Mouse (Mus musculus): Measurements from ENCODE around the gene Clec11a.

Gene Clec11a

DNA sequence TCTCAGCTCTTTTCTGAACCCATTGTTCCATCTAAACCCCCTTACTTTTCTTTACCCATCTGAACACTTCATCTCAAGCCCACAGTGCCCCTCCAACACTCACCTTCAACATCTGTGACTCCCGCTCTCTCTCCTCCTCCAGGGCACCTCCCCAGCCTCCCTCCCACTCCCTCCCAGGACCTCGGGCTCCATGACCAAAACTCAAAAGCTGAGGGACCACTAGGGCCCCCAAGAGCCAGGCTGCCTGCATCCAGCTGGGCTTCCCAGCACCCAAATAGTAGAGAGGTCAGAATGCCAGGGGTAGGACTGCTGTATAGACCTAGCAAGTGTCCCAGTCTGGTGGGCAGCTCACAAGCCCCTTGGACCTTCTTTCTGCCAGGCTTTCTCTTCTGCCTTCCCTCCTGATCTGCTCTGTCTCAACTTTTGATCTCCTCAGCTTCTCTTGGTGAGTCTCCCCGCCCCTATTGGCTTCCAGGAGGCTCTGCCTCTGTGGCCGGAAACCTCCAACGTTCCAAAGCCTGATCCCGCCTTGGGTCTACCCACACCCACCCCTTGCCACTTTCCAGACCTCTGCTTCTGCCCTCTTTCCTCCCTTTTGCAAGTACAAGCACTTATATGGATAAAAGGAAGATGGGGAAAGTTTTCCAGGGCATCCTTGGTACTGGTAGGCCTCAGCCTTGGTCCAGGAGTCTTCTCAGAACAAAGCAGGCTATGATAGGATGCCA lies at the start of gene Clec11a:
Gene Clec11a, minus strand, starts transcription at position 387 of the 725 bp plus-strand sequence.
- DNase-seq (ENCODE audit: low spot score): no peak

- DNase-seq (ENCODE audit: low spot score): no peak
These were observed 48.7 kb upstream of the Clec11a start for GRCm38 (mm10) chr7:44355411-44355810.

GRCm38 (mm10) chr7:44353601-44354340 lies 47.1 kb upstream of the Clec11a start:
- DNase-seq (ENCODE audit: low spot score): no peak

DNA sequence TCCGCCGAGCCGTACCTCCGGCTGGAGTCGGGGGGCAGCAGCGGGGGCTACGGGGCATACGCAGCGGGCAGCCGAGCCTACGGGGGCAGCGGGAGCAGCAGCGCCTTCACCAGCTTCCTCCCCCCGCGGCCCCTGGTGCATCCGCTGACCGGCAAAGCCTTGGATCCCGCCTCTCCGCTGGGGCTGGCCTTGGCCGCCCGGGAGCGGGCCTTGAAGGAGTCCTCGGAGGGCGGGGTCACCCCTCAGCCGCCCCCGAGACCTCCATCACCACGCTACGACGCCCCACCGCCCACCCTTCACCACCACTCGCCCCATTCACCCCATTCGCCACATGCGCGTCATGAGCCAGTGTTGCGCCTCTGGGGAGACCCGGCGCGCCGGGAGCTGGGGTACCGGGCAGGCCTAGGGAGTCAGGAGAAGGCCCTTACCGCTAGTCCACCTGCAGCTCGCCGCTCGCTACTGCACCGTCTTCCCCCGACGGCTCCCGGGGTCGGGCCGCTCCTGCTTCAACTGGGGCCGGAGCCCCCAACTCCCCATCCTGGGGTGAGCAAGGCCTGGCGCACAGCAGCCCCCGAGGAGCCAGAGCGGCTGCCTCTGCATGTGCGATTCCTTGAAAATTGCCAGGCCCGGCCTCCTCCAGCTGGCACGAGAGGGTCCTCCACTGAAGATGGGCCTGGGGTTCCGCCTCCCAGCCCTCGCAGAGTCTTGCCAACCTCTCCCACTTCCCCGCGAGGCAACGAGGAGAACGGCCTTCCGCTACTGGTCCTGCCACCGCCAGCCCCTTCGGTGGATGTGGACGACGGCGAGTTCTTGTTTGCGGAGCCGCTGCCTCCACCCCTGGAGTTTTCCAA lies 46.3 kb upstream of the Clec11a start:
- no peak for DNase-seq (ENCODE audit: low spot score)

GRCm38 (mm10) chr7:44351881-44352749 lies 45.4 kb upstream of the Clec11a start:
- no peak for DNase-seq (ENCODE audit: low spot score)

- peak; percentile 90 for DNase-seq (ENCODE audit: low spot score)
These were observed 44.4 kb upstream of the Clec11a start for GRCm38 (mm10) chr7:44350957-44351711.

DNA sequence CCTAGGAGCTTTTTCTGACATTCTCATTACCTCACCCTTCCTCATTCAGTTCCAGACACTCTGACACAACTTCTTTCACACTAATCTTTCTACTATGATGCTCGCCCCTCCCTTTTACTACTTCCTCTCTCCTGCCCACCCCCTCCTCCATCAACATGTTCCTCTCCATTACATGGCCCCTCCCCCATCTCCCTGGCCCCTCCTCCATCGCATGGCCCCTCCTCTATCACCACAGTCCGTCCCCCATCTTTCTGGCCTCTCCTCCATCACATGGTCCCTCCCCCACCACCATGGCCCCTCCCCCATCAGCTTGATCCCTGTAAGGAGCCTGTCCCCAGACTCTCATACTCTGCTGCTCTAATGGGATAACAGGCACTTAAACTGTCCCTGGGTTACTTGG lies 42.3 kb upstream of the Clec11a start:
- no peak for DNase-seq (ENCODE audit: low spot score)

- no peak for DNase-seq (ENCODE audit: low spot score)
These were observed 37.9 kb upstream of the Clec11a start for GRCm38 (mm10) chr7:44344622-44345021.

GRCm38 (mm10) chr7:44343459-44344015 lies 36.8 kb upstream of the Clec11a start:
- DNase-seq (ENCODE audit: low spot score): no peak

DNA sequence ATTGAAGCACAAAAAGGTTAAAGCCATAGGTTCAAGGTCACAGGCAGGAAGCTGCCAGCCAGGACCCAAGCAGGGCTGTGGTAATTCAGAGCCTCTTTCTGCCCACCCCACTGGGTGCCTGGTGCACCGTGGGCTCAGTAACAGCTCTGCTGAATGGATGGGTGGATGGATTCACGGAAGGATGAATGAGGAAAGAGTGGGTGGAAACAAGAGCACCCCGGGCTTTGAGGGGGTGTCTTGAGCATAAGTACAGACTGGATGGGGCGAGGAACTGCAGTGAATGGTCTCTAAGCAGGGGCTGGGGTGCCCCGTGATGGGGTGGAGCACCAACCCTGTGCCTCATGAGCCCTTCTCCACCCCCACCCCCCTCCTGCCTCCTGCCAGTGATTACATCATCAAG lies 35.0 kb upstream of the Clec11a start:
- no peak for DNase-seq (ENCODE audit: low spot score)

DNA sequence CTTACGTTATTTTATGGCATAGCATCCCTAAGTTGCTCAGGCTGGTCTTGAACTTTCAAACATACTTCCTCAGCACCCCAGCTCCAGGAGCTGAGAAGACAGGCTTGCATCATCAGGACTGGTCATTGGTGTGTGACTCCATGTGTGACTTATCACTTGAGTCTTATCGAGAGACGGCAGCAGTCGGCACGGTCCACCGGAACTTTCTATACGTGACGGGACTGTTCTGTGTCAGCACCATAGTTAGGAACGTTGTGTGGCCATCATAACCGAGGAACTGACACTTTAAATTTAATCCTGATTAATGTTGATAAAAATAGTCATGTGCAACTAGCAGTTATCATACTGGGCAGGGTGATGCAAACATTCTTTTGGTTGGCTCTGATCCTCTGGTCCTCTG lies 34.4 kb upstream of the Clec11a start:
- no peak for DNase-seq (ENCODE audit: low spot score)

DNA sequence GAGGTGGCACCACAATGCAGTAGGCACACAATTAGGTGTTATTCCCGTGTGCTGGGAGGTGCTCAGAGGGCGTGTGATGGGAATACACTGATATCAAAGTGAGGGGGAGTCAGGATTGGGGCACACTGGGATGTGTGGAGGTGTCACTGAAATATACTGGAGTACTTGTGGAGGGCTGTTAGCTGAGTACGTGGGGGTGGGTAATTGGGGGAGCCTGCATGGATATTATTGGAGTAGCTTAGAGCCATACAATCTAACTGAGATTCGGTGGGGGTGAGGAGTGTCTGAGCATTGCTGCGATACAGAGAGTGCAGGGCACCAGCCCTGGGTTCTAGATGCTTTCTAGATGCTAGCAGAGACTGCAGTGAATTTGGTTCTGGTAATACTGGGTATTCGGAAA lies 33.5 kb upstream of the Clec11a start:
- no peak for DNase-seq (ENCODE audit: low spot score)

DNA sequence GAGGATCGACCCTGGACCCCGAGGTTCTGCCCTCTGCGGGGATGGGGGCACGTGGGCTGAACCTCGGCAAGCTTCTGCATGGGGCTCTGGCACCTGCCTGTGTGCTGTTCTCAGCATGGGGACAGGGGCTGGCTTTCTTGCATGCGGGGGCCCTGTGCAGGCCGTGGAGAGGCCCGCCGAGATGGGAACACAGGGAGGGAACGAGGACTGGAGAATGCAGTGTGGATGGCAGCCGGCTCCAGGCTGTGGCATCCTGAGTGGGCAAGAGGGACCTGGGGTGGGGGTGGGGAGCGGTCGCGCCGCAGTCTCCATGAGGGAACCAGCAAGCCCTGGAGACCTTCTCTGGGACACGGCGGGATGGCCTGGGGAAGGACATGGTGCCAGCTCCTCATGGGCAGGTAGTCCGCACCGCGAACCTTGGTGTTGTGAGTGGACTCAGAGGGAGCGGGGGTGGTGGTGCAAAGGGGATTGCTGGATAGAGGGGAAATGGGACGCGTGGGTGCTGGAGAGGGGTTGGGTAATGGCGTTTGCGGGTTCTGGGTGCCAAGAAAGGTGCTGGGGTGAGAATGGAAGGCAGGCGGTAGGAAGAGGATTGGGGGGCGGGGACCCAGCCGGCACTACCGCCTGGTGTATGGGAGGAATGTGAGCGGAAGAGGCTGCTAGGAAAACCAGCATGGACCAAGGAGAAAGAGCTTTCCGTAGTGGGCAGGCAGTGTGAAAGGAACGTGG lies 30.6 kb upstream of the Clec11a start:
- DNase-seq (ENCODE audit: low spot score): no peak

- peak; percentile 72 for DNase-seq (ENCODE audit: low spot score)
These were observed 29.6 kb upstream of the Clec11a start for GRCm38 (mm10) chr7:44336046-44337021.

- peak; percentile 37 for DNase-seq (ENCODE audit: low spot score)
These were observed 28.6 kb upstream of the Clec11a start for GRCm38 (mm10) chr7:44335031-44335878.

GRCm38 (mm10) chr7:44334139-44334538 lies 27.4 kb upstream of the Clec11a start:
- no peak for DNase-seq (ENCODE audit: low spot score)

- no peak for DNase-seq (ENCODE audit: low spot score)
These were observed 25.6 kb upstream of the Clec11a start for GRCm38 (mm10) chr7:44332336-44332735.

- no peak for DNase-seq (ENCODE audit: low spot score)
These were observed 19.9 kb upstream of the Clec11a start for GRCm38 (mm10) chr7:44326614-44327013.
